Mouse (Mus musculus): ENCODE measurements around the gene Ltk. TPM values are rescaled to one million over a fixed set of nuclear protein-coding genes. Genes with fewer than 3 reads are reported as not detected.

The Ltk gene
- polyA plus RNA-seq, 1 experiment from 2014 or later, result not detected

DNA sequence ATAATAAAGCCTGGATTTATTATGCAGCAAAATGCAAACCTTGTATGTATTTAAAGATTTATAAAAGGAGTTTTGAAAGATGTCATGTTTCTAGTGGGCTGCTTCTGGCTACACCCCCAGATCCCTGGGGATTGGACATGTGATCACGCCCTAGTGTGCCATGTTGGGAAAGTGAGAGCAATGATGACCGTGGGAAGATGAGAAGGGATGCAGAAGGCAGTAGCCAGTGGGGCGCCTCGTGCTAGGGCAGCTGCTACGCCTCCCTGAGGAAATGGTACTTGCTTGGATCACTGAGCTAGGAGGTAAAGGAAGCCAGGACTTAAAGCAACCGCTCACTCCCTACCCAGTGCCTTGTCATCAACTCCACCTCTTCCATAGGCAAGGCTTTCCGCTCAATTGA is 12.7 kb downstream of the Ltk start:
- H3K4me1 ChIP-seq, result peaks cover 24% of the 10 kb centered on the region
- H3K9me3 ChIP-seq, result no peaks in the 10 kb centered on the region
- no peak overlapping the region for H3K27ac ChIP-seq (replicated peaks)
- no peak overlapping the region for H3K4me3 ChIP-seq
- H3K36me3 ChIP-seq (replicated peaks), result no peaks in the 10 kb centered on the region
- 75% methylated on average over 7 of the region's 7 CpGs for WGBS
- H3K27me3 ChIP-seq (replicated peaks; ENCODE audit: low read depth, poor library complexity, severe bottlenecking), result peaks cover 97% of the 10 kb centered on the region
- no peak for DNase-seq (ENCODE audit: low spot score)

DNA sequence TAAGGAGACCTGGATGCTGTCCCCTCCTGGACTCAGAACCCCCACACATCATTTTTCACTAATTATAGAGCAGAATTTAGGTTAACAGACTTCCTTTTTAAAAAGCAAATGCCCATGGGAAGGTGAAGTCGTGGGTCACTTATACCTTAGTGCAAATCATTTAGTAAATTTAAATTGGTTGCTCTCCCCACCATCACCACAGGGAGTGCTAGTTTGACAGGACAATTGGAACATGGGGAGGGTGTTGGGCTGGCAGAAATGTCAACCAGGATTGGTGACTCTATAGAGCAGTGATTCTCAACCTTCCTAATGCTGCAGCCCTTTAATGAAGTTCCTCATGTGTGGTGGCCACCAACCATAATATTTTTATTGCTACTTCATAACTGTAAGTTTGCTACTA is 14.9 kb downstream of the Ltk start:
- Histone ChIP-seq H3K27me3 (replicated peaks; ENCODE audit: low read depth, poor library complexity, severe bottlenecking) (peaks cover 97% of the 10 kb centered on the region), H3K4me1 (peaks cover 46% of the 10 kb centered on the region), H3K27ac (replicated peaks) (no peak overlapping the region), H3K36me3 (replicated peaks) (no peaks in the 10 kb centered on the region), H3K4me3 (no peak overlapping the region; the same call in 1 of the 2 replicates), H3K9me3 (no peaks in the 10 kb centered on the region)
- no peak for DNase-seq (ENCODE audit: low spot score)
- WGBS, result 10% methylated on average over 1 of the region's 1 CpGs

DNA sequence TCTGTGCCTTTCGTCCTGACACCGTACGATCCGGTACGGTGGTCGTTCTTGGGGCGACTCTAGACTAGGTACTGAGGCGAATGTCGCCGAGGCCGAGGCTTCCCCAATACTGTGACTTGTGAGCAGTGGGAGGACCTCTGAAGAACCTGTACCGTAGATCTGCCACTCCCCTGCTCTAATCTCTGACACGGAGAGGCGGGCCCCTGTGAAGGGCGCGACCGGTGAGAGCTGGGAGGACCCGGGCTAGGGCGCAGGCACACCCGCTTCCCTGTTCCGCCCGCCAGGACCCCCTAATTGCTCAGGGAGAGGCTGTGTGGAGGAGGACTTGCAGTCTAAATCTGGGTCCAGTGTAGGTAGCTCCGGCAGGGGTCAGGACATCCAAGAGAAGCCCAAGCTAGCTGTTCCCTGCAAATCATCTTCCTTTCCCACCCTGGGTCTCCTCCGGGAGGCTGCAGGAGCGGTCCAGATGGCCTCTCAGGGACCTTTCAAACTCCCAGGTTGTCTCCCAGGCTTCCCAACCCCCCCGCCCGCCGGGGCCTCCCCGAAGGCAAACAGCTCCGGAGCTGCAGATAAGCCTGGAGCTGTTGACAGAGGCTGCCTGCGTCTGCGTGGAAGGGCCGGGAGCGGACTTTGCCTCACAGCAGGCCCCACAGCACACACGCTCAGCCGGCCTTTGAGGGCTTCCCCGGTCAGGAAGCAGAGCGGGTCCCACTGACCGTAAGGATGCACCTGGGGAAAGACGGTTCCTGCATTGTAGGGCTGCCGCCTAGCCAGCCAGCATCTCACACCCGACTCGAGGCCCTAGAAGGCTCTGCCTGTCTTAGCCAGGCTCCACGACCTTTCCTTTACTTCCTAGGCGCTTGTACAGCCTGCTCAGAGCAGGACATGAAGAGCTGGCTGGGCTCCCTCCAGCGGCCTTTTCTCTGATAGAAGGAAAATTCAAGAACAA is 15.8 kb downstream of the Ltk start:
- H3K27me3 ChIP-seq (replicated peaks; ENCODE audit: low read depth, poor library complexity, severe bottlenecking), result peaks cover 97% of the 10 kb centered on the region
- peak; percentile 50 for DNase-seq (ENCODE audit: low spot score)
- H3K27ac ChIP-seq (replicated peaks), result no peak overlapping the region
- 2% methylated on average over 46 of the region's 46 CpGs for whole genome bisulfite sequencing
- no peaks in the 10 kb centered on the region for H3K36me3 ChIP-seq (replicated peaks)
- no peaks in the 10 kb centered on the region for H3K9me3 ChIP-seq
- H3K4me1 ChIP-seq, result peaks cover 46% of the 10 kb centered on the region
- peak overlapping the region; percentile 50 for H3K4me3 ChIP-seq

DNA sequence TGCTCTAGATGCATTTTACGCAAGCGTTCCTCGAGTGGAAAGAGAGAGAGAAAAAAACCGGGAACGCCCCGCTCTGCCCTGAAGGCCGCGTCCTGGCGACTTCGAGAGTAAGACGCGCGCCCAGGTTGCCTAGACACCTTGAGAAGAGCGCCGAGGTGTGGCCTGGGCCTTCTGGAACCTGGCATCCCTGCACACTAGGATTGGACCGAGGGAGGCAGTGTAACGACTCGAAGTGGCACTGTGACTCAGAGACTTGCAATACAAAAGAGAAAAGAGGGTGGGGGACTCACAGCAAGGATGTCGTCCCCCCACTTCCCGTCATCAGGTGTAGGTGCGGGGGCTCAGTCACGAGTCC is 16.4 kb downstream of the Ltk start:
- no peaks in the 10 kb centered on the region for H3K9me3 ChIP-seq
- no peak overlapping the region for H3K27ac ChIP-seq (replicated peaks)
- peaks cover 46% of the 10 kb centered on the region for H3K4me1 ChIP-seq
- H3K36me3 ChIP-seq (replicated peaks), result no peaks in the 10 kb centered on the region
- H3K4me3 ChIP-seq, result peak overlapping the region; percentile 50
- DNase-seq (ENCODE audit: low spot score), result peak; percentile 28
- peaks cover 97% of the 10 kb centered on the region for H3K27me3 ChIP-seq (replicated peaks; ENCODE audit: low read depth, poor library complexity, severe bottlenecking)
- WGBS, result 3% methylated on average over 22 of the region's 22 CpGs

DNA sequence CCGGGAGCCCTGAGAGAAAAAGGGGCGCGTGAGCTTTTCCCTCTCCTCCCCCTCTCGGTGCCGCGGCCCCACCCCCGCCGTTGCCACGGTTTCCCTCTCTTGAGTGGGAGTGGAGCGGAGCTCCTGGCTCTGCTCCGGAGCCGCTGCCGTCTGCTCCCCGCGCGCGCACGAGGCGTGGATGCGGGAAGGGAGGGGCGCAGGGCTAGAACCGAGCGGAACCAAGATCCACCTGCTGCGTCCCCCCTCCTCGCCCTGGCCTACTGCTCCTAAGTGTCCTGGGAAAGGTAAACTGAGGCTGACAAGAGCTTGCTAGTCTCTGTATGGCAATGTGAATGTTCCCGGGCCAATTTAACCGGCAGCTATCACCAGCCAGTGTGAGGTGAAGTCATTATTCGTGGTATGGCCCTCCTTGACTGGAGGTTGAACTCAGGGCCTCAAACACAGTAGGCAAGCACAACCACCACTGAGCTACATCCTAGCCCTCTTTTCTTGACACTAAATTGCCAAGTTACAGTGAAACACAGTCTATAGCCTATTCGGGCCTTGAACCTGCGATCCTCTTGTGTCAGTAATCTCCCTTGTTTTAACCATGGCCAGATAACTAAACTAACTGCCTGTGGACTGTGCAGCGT is 16.9 kb downstream of the Ltk start:
- Histone ChIP-seq H3K27ac (replicated peaks) (no peak overlapping the region), H3K4me1 (peaks cover 46% of the 10 kb centered on the region), H3K36me3 (replicated peaks) (no peaks in the 10 kb centered on the region), H3K9me3 (no peaks in the 10 kb centered on the region), H3K4me3 (peak overlapping the region; percentile 72), H3K27me3 (replicated peaks; ENCODE audit: low read depth, poor library complexity, severe bottlenecking) (peaks cover 100% of the 10 kb centered on the region)
- 9% methylated on average over 31 of the region's 31 CpGs for WGBS
- no peak for DNase-seq (ENCODE audit: low spot score)

DNA sequence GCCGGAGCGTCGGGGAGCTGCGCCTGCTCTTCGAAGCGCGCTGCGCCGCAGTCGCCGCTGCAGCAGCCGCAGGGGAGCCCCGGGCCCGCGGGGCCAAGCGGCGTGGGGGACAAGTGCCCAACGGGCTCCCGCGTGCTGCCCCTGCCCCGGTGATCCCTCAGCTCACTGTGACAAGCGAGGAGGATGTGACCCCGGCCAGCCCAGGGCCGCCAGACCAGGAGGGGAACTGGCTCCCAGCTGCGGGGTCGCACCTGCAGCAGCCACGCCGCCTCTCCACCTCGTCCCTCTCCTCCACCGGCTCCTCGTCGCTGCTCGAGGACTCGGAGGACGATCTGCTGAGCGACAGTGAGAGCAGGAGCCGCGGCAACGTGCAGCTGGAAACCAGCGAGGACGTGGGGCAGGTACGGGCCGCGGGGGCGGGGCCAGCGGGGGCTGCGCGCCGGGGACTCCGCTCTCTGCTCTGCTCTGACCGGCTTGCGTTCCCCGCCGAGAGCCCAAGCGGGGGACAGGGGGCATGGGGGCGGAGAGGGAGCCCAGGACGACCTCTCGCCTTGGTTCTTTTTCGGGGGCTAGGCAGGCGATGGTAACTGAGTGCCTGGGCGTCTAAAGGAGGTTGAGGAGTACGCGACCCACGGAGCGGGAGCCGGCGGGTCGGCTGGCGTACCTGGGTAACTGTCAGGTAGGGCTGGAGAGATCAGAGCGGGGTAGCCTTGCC is 17.6 kb downstream of the Ltk start:
- H3K4me1 ChIP-seq, result peaks cover 46% of the 10 kb centered on the region
- no peaks in the 10 kb centered on the region for H3K9me3 ChIP-seq
- H3K27me3 ChIP-seq (replicated peaks; ENCODE audit: low read depth, poor library complexity, severe bottlenecking), result peaks cover 100% of the 10 kb centered on the region
- peak overlapping the region; percentile 90 for H3K27ac ChIP-seq (replicated peaks)
- WGBS, result under 1% methylated on average over 70 of the region's 70 CpGs
- DNase-seq (ENCODE audit: low spot score), result peak; percentile 64
- H3K4me3 ChIP-seq, result peak overlapping the region; percentile 72
- H3K36me3 ChIP-seq (replicated peaks), result no peaks in the 10 kb centered on the region

DNA sequence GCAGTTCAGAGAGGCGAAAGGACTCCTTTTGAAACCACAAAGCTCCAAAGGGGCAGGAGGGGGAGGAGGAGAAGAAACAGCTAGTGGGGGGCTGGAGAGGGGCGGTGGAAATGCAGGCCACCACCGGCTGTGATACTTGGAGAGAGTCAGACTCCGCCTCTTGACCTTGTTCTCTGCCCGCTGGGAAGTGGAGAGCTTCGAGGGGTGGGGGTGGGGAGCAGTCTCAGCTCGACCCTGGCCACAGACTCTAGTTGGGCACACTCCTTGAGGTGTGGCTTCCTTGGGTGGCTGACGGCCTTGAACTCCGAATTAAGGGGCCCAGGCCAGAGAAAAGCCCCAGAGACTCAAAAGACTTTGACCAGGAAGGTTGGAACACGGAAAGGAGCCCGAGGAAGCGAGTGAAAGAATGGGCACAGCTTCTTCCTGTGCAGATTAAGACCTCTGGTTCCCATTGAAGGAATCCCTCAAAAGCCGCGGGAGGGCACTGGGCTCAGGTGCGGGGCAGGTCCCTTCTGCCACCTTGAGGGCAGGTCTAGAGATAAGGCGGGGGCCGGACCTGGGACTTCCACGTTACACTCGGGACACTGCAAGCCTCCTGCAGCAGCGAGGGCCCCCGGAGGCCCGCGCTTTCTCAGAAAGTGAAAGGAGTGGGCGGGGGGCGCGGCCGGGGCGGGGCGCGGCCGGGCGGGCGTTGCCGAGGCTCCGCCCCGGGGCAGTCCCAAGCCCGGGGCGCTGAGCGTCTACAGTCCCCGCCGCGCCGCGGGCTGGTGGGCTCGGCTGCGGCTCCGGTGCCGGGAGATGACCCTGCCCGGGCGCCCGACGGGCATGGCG is 18.4 kb downstream of the Ltk start, which contains the start of gene Itpka:
TSS of gene Itpka (plus strand) at position 757 of the 831 bp plus-strand sequence.
- H3K4me1 ChIP-seq, result peaks cover 51% of the 10 kb centered on the region
- no peaks in the 10 kb centered on the region for H3K36me3 ChIP-seq (replicated peaks)
- WGBS, result under 1% methylated on average over 53 of the region's 53 CpGs
- H3K9me3 ChIP-seq, result no peaks in the 10 kb centered on the region
- DNase-seq (ENCODE audit: low spot score), result peak; percentile 88
- H3K27me3 ChIP-seq (replicated peaks; ENCODE audit: low read depth, poor library complexity, severe bottlenecking), result peaks cover 100% of the 10 kb centered on the region
- peak within 1 kb of the TSS; percentile 72 for H3K4me3 ChIP-seq
- H3K27ac ChIP-seq (replicated peaks), result peak within 1 kb of the TSS; percentile 90

DNA sequence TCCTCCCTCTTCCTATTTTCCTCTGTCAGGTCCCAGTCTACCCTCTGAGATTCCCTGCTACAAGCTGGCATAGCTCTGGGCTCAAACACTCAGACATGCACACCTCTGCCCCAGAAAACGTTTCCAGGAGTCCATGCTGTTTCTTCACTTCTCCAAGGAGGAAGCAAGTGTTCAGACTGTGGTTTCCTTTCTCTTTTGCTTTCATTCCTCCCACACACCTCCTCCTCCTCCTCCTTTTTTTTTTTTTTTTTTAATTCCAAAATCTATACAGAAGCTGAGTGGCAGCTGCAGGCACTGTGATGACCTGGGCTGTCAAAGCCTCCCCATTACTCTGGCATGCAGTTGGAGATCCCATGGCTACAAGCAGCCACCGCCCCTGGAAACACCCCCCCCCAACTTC is 19.7 kb downstream of the Ltk start:
- H3K4me1 ChIP-seq, result peaks cover 51% of the 10 kb centered on the region

DNA sequence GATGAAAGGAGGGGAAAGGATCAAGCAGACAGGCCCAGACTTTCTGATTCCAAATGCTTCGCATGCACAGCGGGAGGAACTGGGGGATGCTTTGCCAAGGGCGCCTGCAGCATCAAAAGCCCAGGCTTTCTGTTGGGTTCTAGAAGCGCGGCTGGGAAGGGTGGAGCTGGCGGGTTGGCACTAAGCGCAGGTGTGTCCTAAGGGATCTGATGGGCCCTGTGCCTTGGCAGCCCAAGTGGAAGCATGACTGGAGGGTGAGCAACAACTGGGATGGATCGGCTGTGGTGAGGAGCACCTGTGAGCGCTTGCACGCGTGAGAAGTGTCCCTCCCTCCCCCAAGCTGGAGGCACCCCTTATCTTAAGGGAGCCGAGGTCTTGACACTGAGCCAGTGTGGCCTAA is 23.1 kb downstream of the Ltk start:
- Histone ChIP-seq H3K27ac (replicated peaks) (no peak overlapping the region), H3K9me3 (no peaks in the 10 kb centered on the region), H3K27me3 (replicated peaks; ENCODE audit: low read depth, poor library complexity, severe bottlenecking) (peaks cover 66% of the 10 kb centered on the region), H3K4me1 (peaks cover 23% of the 10 kb centered on the region), H3K4me3 (no peak overlapping the region; the same call in 1 of the 2 replicates), H3K36me3 (replicated peaks) (peaks cover 42% of the 10 kb centered on the region)
- WGBS, result 22% methylated on average over 12 of the region's 12 CpGs
- no peak for DNase-seq (ENCODE audit: low spot score)

More for the DNA sequence above, 19.7 kb downstream of the Ltk start:
- Histone ChIP-seq H3K27ac (replicated peaks) (no peak overlapping the region; the same call in 1 of the 2 replicates), H3K9me3 (no peaks in the 10 kb centered on the region), H3K36me3 (replicated peaks) (peaks cover 7% of the 10 kb centered on the region), H3K4me3 (no peak overlapping the region), H3K27me3 (replicated peaks; ENCODE audit: low read depth, poor library complexity, severe bottlenecking) (peaks cover 99% of the 10 kb centered on the region)
- DNase-seq (ENCODE audit: low spot score), result no peak
- 14% methylated on average over 2 of the region's 2 CpGs for WGBS

DNA sequence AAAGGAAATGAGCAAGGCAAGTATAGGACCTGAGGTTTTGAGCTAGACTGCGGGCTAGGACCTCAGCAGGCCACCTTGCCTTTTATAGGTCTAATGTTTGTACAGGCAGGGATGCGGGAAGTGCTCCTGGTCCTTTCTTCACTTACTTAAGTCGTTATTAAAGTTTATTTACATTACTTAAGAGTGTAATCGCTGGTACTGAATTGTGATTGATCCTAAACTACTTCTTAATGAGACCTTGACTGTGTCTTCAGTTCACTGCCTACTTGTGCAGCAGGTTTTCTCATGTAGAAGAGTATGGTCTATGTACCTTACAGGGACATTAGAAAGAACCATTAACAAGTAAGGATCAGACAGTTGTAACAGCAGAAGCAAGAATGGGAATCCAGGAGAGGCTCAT is 29.5 kb downstream of the Ltk start:
- WGBS, result 92% methylated on average over 4 of the region's 4 CpGs
- Histone ChIP-seq H3K27me3 (replicated peaks; ENCODE audit: low read depth, poor library complexity, severe bottlenecking) (peaks cover 2% of the 10 kb centered on the region), H3K27ac (replicated peaks) (no peak overlapping the region), H3K4me1 (no peaks in the 10 kb centered on the region), H3K9me3 (no peaks in the 10 kb centered on the region), H3K4me3 (no peak overlapping the region), H3K36me3 (replicated peaks) (peaks cover 100% of the 10 kb centered on the region)
- DNase-seq (ENCODE audit: low spot score), result no peak

DNA sequence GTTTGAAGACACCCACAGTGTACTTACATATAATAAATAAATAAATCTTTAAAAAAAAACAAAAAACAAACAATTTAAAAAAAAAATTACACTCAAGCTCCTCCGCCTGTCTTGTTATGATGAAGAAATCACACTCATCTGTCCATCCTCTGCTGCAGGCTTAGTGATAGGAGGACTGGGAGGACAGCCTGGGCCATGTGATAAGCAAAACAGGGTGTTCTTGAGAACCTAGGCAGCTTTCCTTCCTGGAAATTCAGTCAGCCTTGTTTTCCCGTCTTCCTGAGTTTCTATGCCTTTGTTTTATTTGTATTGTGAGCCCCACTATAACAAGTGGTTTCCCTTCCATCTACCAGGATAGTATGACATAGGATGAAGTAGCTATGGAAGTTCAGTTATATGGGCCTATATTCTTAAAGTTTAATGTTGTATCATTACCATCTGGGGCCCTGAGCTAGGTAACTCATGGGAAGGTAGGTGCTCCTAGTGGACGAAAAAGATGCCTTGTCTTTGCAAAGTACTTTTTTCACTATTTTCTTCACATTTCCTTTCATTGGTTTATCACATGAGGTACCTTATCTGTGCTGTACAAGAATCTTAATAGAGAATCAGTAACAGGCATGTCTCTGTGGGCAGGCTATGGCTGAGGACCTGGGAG is 32.3 kb downstream of the Ltk start:
- DNase-seq (ENCODE audit: low spot score), result no peak
- H3K9me3 ChIP-seq, result no peaks in the 10 kb centered on the region
- H3K27me3 ChIP-seq (replicated peaks; ENCODE audit: low read depth, poor library complexity, severe bottlenecking), result no peaks in the 10 kb centered on the region
- no peak overlapping the region for H3K27ac ChIP-seq (replicated peaks)
- peaks cover 100% of the 10 kb centered on the region for H3K36me3 ChIP-seq (replicated peaks)
- no peaks in the 10 kb centered on the region for H3K4me1 ChIP-seq
- WGBS, result 91% methylated on average over 3 of the region's 3 CpGs
- H3K4me3 ChIP-seq, result no peak overlapping the region

Data from embryonic facial prominence, embryonic 10.5 days (tissue).